Mouse (Mus musculus) embryonic fibroblast, embryonic 13.5 days (primary cell): ENCODE results near the gene Patz1. TPM values are rescaled to one million over a fixed set of nuclear protein-coding genes. Genes with fewer than 3 reads are reported as not detected.
A peak's percentile ranks its signal among the peaks of the same experiment; 100 is the strongest.

Experiments used
- H3K27ac ChIP-seq: 2 replicates; pipeline ENCODE4 v1.5.1; 2012; ENCODE audit warnings: low read length, control low read depth, inconsistent platforms; ENCODE audit not compliant: insufficient read depth
- H3K4me1 ChIP-seq: 2 replicates; pipeline ENCODE4 v1.6.1; 2011; ENCODE audit warnings: low read length; ENCODE audit not compliant: control insufficient read depth, insufficient read depth
- H3K4me3 ChIP-seq: 2 replicates; pipeline ENCODE4 v1.5.1; 2011; ENCODE audit warnings: mild to moderate bottlenecking, control low read depth, low read length; ENCODE audit not compliant: insufficient read depth
- CTCF ChIP-seq: IDR thresholded peaks from 2 replicates; pipeline ENCODE4 v1.5.1; 2011; ENCODE audit warnings: mild to moderate bottlenecking, control low read depth, low read length, moderate library complexity, borderline replicate concordance; ENCODE audit not compliant: insufficient read depth
- POLR2A ChIP-seq: IDR thresholded peaks from 2 replicates; pipeline ENCODE4 v1.6.1; 2011; ENCODE audit warnings: low read depth, mild to moderate bottlenecking, control low read depth, low read length, moderate library complexity
- polyA plus RNA-seq: library from polyadenylated mRNA; stranded (reverse); fragments of >200 nt; gene quantifications from 2 replicates; pipeline ENCODE4 v1.2.4, GENCODE M21; 2011; ENCODE audit warnings: low read depth; ENCODE audit not compliant: missing spikeins, insufficient read length

Gene Patz1
- 23.4 and 26.5 TPM in 2 replicates for polyA plus RNA-seq

- TF ChIP-seq POLR2A = peak; percentile 88
- no peak for TF ChIP-seq CTCF
- Histone ChIP-seq H3K4me3 (peak within 1 kb of the TSS; percentile 91), H3K4me1 (no peaks in the 10 kb centered on the region; the same call in 1 of the 2 replicates), H3K27ac (peak within 1 kb of the TSS; percentile 96)
Measured at GRCm38 (mm10) chr11:3288521-3289301, at the start of gene Patz1. Gene Patz1 (plus strand): TSS chr11:3288874.

DNA sequence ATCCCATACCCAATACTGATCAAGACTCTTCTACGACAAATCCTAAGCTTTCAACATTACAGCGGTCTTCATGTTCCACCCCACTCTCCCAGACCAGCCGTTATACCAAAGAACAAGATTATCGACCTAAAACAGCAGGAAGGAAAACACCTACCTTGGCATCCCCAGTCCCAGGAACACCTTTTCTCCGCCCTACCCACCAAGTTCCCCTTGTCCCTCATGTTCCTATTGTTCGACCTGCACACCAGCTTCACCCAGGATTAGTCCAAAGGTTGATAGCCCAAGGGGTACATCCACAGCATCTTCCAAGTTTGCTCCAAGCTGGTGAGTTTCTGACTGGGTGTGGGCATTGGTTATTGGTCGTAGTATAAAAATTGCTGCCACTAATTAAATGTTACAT, 46.3 kb upstream of the Patz1 start:
- H3K4me1 ChIP-seq = peaks cover 3% of the 10 kb centered on the region
- TF ChIP-seq POLR2A (no peak), CTCF (no peak)
- H3K27ac ChIP-seq = no peak overlapping the region
- no peak overlapping the region for H3K4me3 ChIP-seq

DNA sequence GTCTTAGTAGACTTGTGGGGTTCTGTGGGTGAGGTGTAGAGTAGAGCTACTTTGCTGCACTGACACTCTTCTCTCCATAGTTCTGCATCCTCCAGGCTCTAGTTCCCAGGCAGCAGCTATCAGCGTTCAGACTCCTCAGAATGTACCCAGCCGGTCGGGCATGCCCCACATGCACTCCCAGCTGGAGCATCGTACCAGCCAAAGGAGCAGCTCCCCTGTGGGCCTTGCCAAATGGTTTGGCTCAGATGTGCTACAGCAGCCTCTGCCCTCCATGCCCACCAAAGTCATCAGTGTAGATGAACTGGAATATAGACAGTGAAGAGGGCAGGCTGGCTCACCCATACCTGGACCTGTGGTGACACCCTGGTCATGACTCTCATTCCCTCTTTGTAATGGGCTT, 44.9 kb upstream of the Patz1 start:
- no peak overlapping the region for H3K27ac ChIP-seq
- H3K4me1 ChIP-seq = peaks cover 10% of the 10 kb centered on the region
- H3K4me3 ChIP-seq = no peak overlapping the region
- TF ChIP-seq CTCF = no peak

DNA sequence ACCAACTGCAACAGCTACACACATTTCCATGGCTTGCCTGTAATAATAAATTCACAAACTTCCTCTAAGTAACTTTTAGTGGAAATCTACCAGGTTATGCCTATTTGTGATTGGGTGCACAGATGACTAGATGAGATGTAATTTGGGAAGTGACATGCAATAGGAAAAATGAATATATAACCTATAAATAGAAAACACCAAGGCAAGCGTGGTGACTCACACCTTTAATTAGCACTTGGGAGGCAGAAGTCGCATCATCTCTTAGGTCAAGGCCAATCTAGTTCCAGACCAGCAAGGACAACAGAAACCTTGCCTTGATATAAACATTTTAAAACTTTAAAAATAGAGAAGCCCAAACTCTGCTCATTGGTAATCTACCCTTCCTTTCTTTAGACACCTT, 41.3 kb upstream of the Patz1 start:
- TF ChIP-seq CTCF = no peak
- no peak for TF ChIP-seq POLR2A
- peak overlapping the region; percentile 87; the same call in 1 of the 2 replicates for H3K27ac ChIP-seq
- no peak overlapping the region for H3K4me3 ChIP-seq
- peaks cover 10% of the 10 kb centered on the region for H3K4me1 ChIP-seq

DNA sequence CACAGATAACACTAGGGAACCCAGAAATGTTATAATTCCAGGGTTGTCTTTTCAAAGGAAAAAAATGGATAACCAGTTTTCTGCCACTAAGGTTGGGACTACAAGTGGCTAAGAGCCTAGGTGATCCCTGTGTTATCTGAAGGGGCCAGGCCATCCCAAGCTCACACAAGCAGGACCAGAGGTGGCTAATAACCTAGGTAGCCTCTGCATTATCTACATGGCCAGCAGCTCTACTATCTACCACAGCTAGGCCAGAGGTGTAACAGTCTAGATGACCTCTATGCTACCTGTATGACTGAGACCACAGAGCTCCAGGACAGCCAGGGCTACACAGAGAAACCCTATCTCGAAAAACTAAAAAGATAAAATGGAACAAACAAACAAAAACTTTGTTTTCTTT, 29.1 kb upstream of the Patz1 start:
- Histone ChIP-seq H3K4me3 (no peak overlapping the region), H3K4me1 (no peaks in the 10 kb centered on the region; the same call in 1 of the 2 replicates), H3K27ac (no peak overlapping the region)
- TF ChIP-seq POLR2A (no peak), CTCF (no peak)

DNA sequence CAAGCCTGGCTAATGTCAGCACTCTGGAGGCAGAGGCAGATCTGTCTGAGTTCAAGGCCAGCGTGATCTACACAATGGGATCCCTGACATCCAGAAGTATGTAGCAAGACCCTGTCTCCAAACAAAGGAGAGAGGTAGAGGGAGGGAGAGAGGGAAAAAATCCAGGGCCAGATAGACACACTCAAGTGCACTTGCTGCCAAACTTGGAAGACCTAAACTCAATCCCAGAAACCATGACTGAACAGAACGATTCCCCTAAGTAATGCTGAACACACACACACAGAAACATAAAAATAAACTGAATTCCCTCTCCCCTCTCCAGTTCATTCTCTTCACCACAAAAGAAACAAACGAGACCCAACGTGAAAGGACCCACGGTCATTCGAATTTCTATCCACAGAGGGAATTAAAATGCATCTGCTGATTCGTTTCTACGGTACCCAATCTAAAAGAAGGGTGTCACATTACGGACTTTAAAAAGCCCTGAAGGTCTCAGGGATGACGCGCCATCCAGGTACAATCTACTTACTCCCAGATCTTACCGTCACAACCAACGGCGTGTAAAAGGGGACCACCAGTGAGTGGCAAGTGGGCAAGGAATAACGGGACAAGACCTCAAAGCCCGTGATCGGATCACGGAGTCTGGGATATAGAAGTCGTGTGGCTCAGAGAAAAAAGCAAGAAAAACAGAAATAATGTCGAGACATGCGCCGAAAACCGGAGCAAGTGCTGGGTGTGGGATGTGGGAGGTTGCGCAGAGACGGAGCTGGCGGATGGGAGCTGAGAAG, 23.2 kb upstream of the Patz1 start:
- TF ChIP-seq CTCF (no peak), POLR2A (peak; percentile 51)
- H3K27ac ChIP-seq = peak overlapping the region; percentile 63
- no peaks in the 10 kb centered on the region; the same call in 1 of the 2 replicates for H3K4me1 ChIP-seq
- H3K4me3 ChIP-seq = peak overlapping the region; percentile 92

- TF ChIP-seq POLR2A = peak; percentile 92
- no peak for TF ChIP-seq CTCF
- no peaks in the 10 kb centered on the region; the same call in 1 of the 2 replicates for H3K4me1 ChIP-seq
- peak within 1 kb of the TSS; percentile 92 for H3K4me3 ChIP-seq
- H3K27ac ChIP-seq = peak within 1 kb of the TSS; percentile 63
Measured at GRCm38 (mm10) chr11:3266079-3266685, 22.5 kb upstream of the Patz1 start, which contains the start of gene Drg1. Gene Drg1 (minus strand): TSS chr11:3266415.

DNA sequence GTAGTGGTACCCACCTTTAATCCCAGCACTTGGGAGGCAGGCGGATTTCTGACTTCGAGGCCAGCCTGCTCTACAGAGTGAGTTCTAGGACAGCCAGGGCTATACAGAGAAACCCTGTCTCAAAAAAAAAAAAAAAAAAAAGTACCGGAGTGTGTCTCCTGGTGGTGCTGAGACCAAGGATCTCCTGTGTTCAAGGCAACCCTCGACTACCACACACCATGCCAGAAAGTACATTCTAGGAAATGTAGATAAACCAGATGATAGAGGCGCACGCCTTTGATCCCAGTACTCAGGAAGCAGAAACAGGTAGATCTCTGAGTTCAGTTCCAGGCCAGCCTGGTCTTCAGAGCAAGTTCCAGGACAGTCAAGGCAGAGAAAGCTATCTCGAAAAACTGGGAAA, 21.5 kb upstream of the Patz1 start:
- TF ChIP-seq POLR2A (peak; percentile 38), CTCF (no peak)
- no peaks in the 10 kb centered on the region; the same call in 1 of the 2 replicates for H3K4me1 ChIP-seq
- no peak overlapping the region for H3K27ac ChIP-seq
- peak overlapping the region; percentile 65 for H3K4me3 ChIP-seq

DNA sequence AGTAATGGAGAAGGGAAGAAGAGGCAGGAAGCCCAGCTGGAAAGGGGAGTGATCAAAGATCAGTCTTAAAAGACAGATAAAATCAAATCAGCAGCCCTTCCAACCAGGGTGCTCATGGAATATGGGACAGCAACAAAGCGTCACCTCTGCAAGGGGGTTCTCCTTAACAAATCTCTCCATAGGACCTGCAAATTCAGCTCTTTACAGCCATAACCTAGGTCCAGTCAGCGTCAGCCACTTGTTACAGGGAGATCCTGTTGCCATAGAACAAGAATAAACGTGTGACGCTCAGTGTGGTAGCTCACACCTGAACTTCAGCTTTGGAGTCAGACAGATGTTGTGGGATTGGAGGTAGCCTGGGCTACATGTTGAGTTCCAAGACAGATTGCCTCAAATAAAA, 19.4 kb upstream of the Patz1 start:
- no peak for TF ChIP-seq CTCF
- TF ChIP-seq POLR2A = no peak
- H3K4me1 ChIP-seq = no peaks in the 10 kb centered on the region; the same call in 1 of the 2 replicates
- no peak overlapping the region for H3K4me3 ChIP-seq
- no peak overlapping the region for H3K27ac ChIP-seq
